Mouse (Mus musculus): Measurements from ENCODE around the gene B3gat1.

B3gat1 gene

GRCm38 (mm10) chr9:26733206-26733891, at the start of gene B3gat1:
B3gat1 (plus strand) TSS chr9:26733728.
- no peak for DNase-seq (ENCODE audit: low read depth, low spot score)

- no peak for DNase-seq (ENCODE audit: low read depth, low spot score)
These were observed 44.4 kb upstream of the B3gat1 start for GRCm38 (mm10) chr9:26689171-26689570.

- no peak for DNase-seq (ENCODE audit: low read depth, low spot score)
These were observed 43.4 kb upstream of the B3gat1 start for GRCm38 (mm10) chr9:26689956-26690698.

GRCm38 (mm10) chr9:26692641-26693040, 40.9 kb upstream of the B3gat1 start:
- no peak for DNase-seq (ENCODE audit: low read depth, low spot score)

- no peak for DNase-seq (ENCODE audit: low read depth, low spot score)
These were observed 38.9 kb upstream of the B3gat1 start for GRCm38 (mm10) chr9:26694656-26695055.

GRCm38 (mm10) chr9:26695178-26695577, 38.4 kb upstream of the B3gat1 start:
- no peak for DNase-seq (ENCODE audit: low read depth, low spot score)

- no peak for DNase-seq (ENCODE audit: low read depth, low spot score)
These were observed 35.2 kb upstream of the B3gat1 start for GRCm38 (mm10) chr9:26698286-26698685.

GRCm38 (mm10) chr9:26700329-26700728, 33.2 kb upstream of the B3gat1 start:
- DNase-seq (ENCODE audit: low read depth, low spot score): no peak

- DNase-seq (ENCODE audit: low read depth, low spot score): no peak
These were observed 15.1 kb upstream of the B3gat1 start for GRCm38 (mm10) chr9:26718388-26718787.

- no peak for DNase-seq (ENCODE audit: low read depth, low spot score)
These were observed 11.8 kb upstream of the B3gat1 start for GRCm38 (mm10) chr9:26721771-26722170.

GRCm38 (mm10) chr9:26725709-26726108, 7.8 kb upstream of the B3gat1 start:
- no peak for DNase-seq (ENCODE audit: low read depth, low spot score)

- DNase-seq (ENCODE audit: low read depth, low spot score): no peak
These were observed 6.1 kb upstream of the B3gat1 start for GRCm38 (mm10) chr9:26727445-26727844.

GRCm38 (mm10) chr9:26728556-26728955, 5.0 kb upstream of the B3gat1 start:
- no peak for DNase-seq (ENCODE audit: low read depth, low spot score)

GRCm38 (mm10) chr9:26733986-26734385, 458 bp downstream of the B3gat1 start:
- no peak for DNase-seq (ENCODE audit: low read depth, low spot score)

- DNase-seq (ENCODE audit: low read depth, low spot score): no peak
These were observed 3.6 kb downstream of the B3gat1 start for GRCm38 (mm10) chr9:26737116-26737515.

GRCm38 (mm10) chr9:26742817-26743216, 9.3 kb downstream of the B3gat1 start:
- DNase-seq (ENCODE audit: low read depth, low spot score): no peak

- DNase-seq (ENCODE audit: low read depth, low spot score): no peak
These were observed 13.6 kb downstream of the B3gat1 start for GRCm38 (mm10) chr9:26747121-26747520.

- DNase-seq (ENCODE audit: low read depth, low spot score): no peak
These were observed 15.4 kb downstream of the B3gat1 start for GRCm38 (mm10) chr9:26748893-26749292.

GRCm38 (mm10) chr9:26760081-26760480, 26.6 kb downstream of the B3gat1 start:
- no peak for DNase-seq (ENCODE audit: low read depth, low spot score)

GRCm38 (mm10) chr9:26760576-26760975, 27.0 kb downstream of the B3gat1 start:
- no peak for DNase-seq (ENCODE audit: low read depth, low spot score)

- DNase-seq (ENCODE audit: low read depth, low spot score): no peak
These were observed 28.9 kb downstream of the B3gat1 start for GRCm38 (mm10) chr9:26762477-26762876.

GRCm38 (mm10) chr9:26768181-26768580, 34.7 kb downstream of the B3gat1 start:
- DNase-seq (ENCODE audit: low read depth, low spot score): no peak

- DNase-seq (ENCODE audit: low read depth, low spot score): no peak
These were observed 42.2 kb downstream of the B3gat1 start for GRCm38 (mm10) chr9:26775700-26776099.

All from c-Kit-negative CD71-positive TER-119-positive erythroid progenitor cells, embryonic 14.5 days (primary cell).